Mouse (Mus musculus) hindbrain, embryonic 12.5 days (tissue): Measurements from ENCODE around the gene Hps4. TPM values are rescaled to one million over a fixed set of nuclear protein-coding genes. Genes with fewer than 3 reads are reported as not detected.
"Not testable (repeated sequence)": the region's sequence is repeated elsewhere in the genome, so short reads cannot be mapped to it uniquely, and the experiment has no call there.

Source experiments
- ATAC-seq: fragments of 200-750 bp; cut with Nextera tagmentation; 2 replicates; pipeline ENCODE4 v1.8.0; 2017; ENCODE audit warnings: moderate TSS enrichment; ENCODE audit not compliant: low FRiP score
- H3K27ac ChIP-seq: fragments of 300-500 bp; sonication (generic); 2 replicates; pipeline ENCODE4 v1.5.1; 2016; ENCODE audit warnings: mild to moderate bottlenecking
- H3K27me3 ChIP-seq: fragments of 300-500 bp; sonication (generic); 2 replicates; pipeline ENCODE4 v1.6.1; 2016; ENCODE audit warnings: mild to moderate bottlenecking
- H3K36me3 ChIP-seq: fragments of 300-500 bp; sonication (generic); 2 replicates; pipeline ENCODE4 v1.6.1; 2016; ENCODE audit warnings: mild to moderate bottlenecking
- H3K4me1 ChIP-seq: fragments of 300-500 bp; sonication (generic); 2 replicates; pipeline ENCODE4 v1.6.1; 2016
- H3K4me2 ChIP-seq: fragments of 300-500 bp; sonication (generic); replicated peaks from 2 replicates; pipeline ENCODE4 v1.6.1; 2016; ENCODE audit warnings: mild to moderate bottlenecking
- H3K4me3 ChIP-seq: fragments of 300-500 bp; sonication (generic); 2 replicates; pipeline ENCODE4 v1.5.1; 2016; ENCODE audit warnings: mild to moderate bottlenecking
- H3K9ac ChIP-seq: fragments of 300-500 bp; sonication (generic); 2 replicates; pipeline ENCODE4 v1.6.1; 2016; ENCODE audit warnings: mild to moderate bottlenecking, moderate library complexity
- H3K9me3 ChIP-seq: fragments of 300-500 bp; sonication (generic); replicated peaks from 2 replicates; pipeline ENCODE4 v1.6.1; 2016; ENCODE audit warnings: mild to moderate bottlenecking
- WGBS: fragments of 180-500 bp; shearing (Covaris S2); methylation state at CpG from one replicate; pipeline ENCODE4 v1.1.7; 2016; 5-methylcytosine and 5-hydroxymethylcytosine counted together
- polyA plus RNA-seq: library from polyadenylated mRNA; unstranded; fragments of >200 nt; fragmentation: Nextera tagmentation; extraction: Ambion mirVana; gene quantifications from 2 replicates; pipeline ENCODE4 v1.2.1, GENCODE M21; 2016

Hps4 gene
- polyA plus RNA-seq, 1 experiment from 2014 or later: 35.4 TPM

- Histone ChIP-seq H3K4me2 (no peak overlapping the region), H3K4me1 (peaks cover 6% of the 10 kb centered on the region; the same call in 1 of the 2 replicates), H3K27me3 (no peaks in the 10 kb centered on the region), H3K36me3 (0 out of 2 replicates have a peak, but pooled peaks cover 2% of the 10 kb centered on the region), H3K9me3 (no peaks in the 10 kb centered on the region), H3K9ac (no peak overlapping the region), H3K27ac (no peak overlapping the region), H3K4me3 (no peak overlapping the region)
- ATAC-seq: no peak
- WGBS: 83% methylated on average over 4 of the region's 4 CpGs
These were observed 41.2 kb upstream of the Hps4 start for GRCm38 (mm10) chr5:112301694-112302093.

GRCm38 (mm10) chr5:112302310-112302709 is 40.6 kb upstream of the Hps4 start:
- Histone ChIP-seq H3K4me3 (no peak overlapping the region), H3K27ac (no peak overlapping the region), H3K4me2 (no peak overlapping the region), H3K9ac (no peak overlapping the region), H3K36me3 (peaks cover 5% of the 10 kb centered on the region; the same call in 1 of the 2 replicates), H3K27me3 (no peaks in the 10 kb centered on the region), H3K9me3 (no peaks in the 10 kb centered on the region), H3K4me1 (no peaks in the 10 kb centered on the region)
- ATAC-seq: no peak
- 89% methylated on average over 5 of the region's 5 CpGs for WGBS

GRCm38 (mm10) chr5:112305842-112306241 is 37.0 kb upstream of the Hps4 start:
- H3K4me3 ChIP-seq: no peak overlapping the region
- no peak overlapping the region for H3K4me2 ChIP-seq
- H3K27me3 ChIP-seq: no peaks in the 10 kb centered on the region
- H3K27ac ChIP-seq: no peak overlapping the region
- H3K9me3 ChIP-seq: no peaks in the 10 kb centered on the region
- H3K36me3 ChIP-seq: peaks cover 39% of the 10 kb centered on the region
- 61% methylated on average over 5 of the region's 5 CpGs for WGBS
- H3K9ac ChIP-seq: no peak overlapping the region
- no peak for ATAC-seq
- no peaks in the 10 kb centered on the region for H3K4me1 ChIP-seq

GRCm38 (mm10) chr5:112313222-112313885 is 29.5 kb upstream of the Hps4 start:
- no peak for ATAC-seq
- H3K4me2 ChIP-seq: no peak overlapping the region
- no peak overlapping the region; the same call in 1 of the 2 replicates for H3K9ac ChIP-seq
- no peaks in the 10 kb centered on the region for H3K27me3 ChIP-seq
- no peaks in the 10 kb centered on the region for H3K9me3 ChIP-seq
- WGBS: 58% methylated on average over 11 of the region's 11 CpGs
- H3K4me3 ChIP-seq: no peak overlapping the region
- no peak overlapping the region for H3K27ac ChIP-seq
- no peaks in the 10 kb centered on the region; the same call in 1 of the 2 replicates for H3K4me1 ChIP-seq
- peaks cover 44% of the 10 kb centered on the region for H3K36me3 ChIP-seq

- no peak for ATAC-seq
- Histone ChIP-seq H3K36me3 (peaks cover 19% of the 10 kb centered on the region), H3K4me2 (no peak overlapping the region), H3K27ac (no peak overlapping the region), H3K4me1 (no peaks in the 10 kb centered on the region; the same call in 1 of the 2 replicates), H3K4me3 (no peak overlapping the region), H3K9ac (no peak overlapping the region), H3K9me3 (no peaks in the 10 kb centered on the region), H3K27me3 (no peaks in the 10 kb centered on the region)
- WGBS: 77% methylated on average over 5 of the region's 5 CpGs
These were observed 26.4 kb upstream of the Hps4 start for GRCm38 (mm10) chr5:112316468-112316867.

DNA sequence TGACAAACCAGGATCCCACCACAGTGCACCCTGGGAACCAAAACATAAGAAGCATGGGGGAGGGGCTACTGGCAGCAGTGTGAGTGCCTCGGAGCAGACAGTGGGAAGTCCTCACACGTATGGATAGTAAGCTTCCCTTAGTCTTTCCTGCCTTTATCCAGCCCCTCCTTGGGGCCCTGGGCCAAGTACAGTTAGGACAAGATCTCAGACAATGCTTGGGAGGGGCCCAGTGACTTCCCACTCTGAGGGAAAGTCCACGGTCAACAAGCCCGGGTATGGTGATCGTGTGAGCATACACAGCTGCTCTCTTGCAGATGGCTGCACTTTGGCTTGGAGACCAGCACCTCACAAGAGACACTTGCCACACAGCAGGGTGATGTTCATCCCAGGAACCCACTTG is 25.6 kb upstream of the Hps4 start:
- Histone ChIP-seq H3K4me2 (no peak overlapping the region), H3K9me3 (no peaks in the 10 kb centered on the region), H3K4me3 (no peak overlapping the region), H3K27me3 (no peaks in the 10 kb centered on the region), H3K36me3 (peaks cover 13% of the 10 kb centered on the region), H3K27ac (no peak overlapping the region), H3K4me1 (no peaks in the 10 kb centered on the region; the same call in 1 of the 2 replicates), H3K9ac (no peak overlapping the region)
- no peak for ATAC-seq
- 61% methylated on average over 5 of the region's 5 CpGs for WGBS

DNA sequence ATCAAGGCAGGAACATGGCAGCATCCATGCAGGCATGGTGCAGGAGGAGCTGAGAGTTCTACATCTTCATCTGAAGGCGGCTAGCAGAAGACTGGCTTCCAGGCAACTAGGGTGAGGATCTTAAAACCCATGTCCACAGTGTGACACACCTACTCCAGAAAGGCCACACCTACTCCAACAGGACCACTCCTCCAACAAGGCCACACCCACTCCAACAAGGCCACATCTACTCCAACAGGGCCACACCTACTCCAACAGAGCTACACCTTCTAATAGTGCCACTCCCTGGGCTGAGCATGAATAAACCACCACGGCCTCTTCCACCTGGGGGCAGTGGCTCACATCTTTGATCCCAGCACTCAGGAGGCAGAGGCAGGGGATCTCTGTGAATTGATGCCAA is 23.5 kb upstream of the Hps4 start:
- not testable (repeated sequence) for H3K9ac ChIP-seq, H3K36me3 ChIP-seq, H3K4me3 ChIP-seq, H3K27ac ChIP-seq, H3K9me3 ChIP-seq, H3K4me2 ChIP-seq, H3K27me3 ChIP-seq, H3K4me1 ChIP-seq, ATAC-seq
- WGBS: 65% methylated on average over 2 of the region's 2 CpGs

DNA sequence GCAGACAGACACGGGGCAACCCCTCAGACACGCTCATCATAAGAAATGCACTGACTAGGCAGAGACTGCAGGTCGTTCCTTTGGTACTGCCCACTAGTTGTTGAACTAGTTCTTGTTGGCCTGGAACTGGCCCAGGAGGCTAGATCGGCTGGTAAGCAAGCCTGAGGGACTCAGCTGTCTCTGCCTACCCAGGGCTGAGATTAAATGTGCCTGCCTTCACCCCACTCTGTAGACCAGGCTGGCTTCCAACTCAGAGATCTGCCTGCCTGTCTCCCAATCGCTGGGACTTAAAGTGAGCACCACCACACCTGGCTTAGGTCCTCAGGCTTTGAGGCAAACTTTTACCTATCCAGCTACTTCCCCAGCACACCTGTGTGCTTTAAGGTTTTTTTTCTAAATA is 22.5 kb upstream of the Hps4 start:
- Histone ChIP-seq H3K4me1 (0 out of 2 replicates have a peak, but pooled peaks cover 2% of the 10 kb centered on the region), H3K36me3 (peaks cover under 1% of the 10 kb centered on the region; the same call in 1 of the 2 replicates), H3K4me3 (no peak overlapping the region), H3K9me3 (no peaks in the 10 kb centered on the region), H3K27ac (no peak overlapping the region), H3K9ac (no peak overlapping the region), H3K27me3 (no peaks in the 10 kb centered on the region), H3K4me2 (no peak overlapping the region)
- 66% methylated on average over 5 of the region's 5 CpGs for WGBS
- ATAC-seq: no peak

GRCm38 (mm10) chr5:112320936-112321335 is 21.9 kb upstream of the Hps4 start:
- H3K4me2 ChIP-seq: no peak overlapping the region
- H3K9me3 ChIP-seq: no peaks in the 10 kb centered on the region
- H3K27me3 ChIP-seq: no peaks in the 10 kb centered on the region
- no peak overlapping the region for H3K9ac ChIP-seq
- H3K4me3 ChIP-seq: no peak overlapping the region
- no peaks in the 10 kb centered on the region for H3K36me3 ChIP-seq
- no peak for ATAC-seq
- WGBS: 74% methylated on average over 6 of the region's 6 CpGs
- no peak overlapping the region for H3K27ac ChIP-seq
- H3K4me1 ChIP-seq: 0 out of 2 replicates have a peak, but pooled peaks cover 5% of the 10 kb centered on the region

- Histone ChIP-seq H3K27me3 (no peaks in the 10 kb centered on the region), H3K4me1 (0 out of 2 replicates have a peak, but pooled peaks cover 5% of the 10 kb centered on the region), H3K9ac (no peak overlapping the region), H3K4me2 (no peak overlapping the region), H3K9me3 (no peaks in the 10 kb centered on the region), H3K36me3 (no peaks in the 10 kb centered on the region), H3K27ac (no peak overlapping the region), H3K4me3 (no peak overlapping the region)
- WGBS: 82% methylated on average over 4 of the region's 4 CpGs
- no peak for ATAC-seq
These were observed 21.5 kb upstream of the Hps4 start for GRCm38 (mm10) chr5:112321376-112321775.

- H3K9me3 ChIP-seq: no peaks in the 10 kb centered on the region
- no peak overlapping the region for H3K4me2 ChIP-seq
- WGBS: 87% methylated on average over 6 of the region's 6 CpGs
- H3K27ac ChIP-seq: no peak overlapping the region
- ATAC-seq: no peak
- no peaks in the 10 kb centered on the region for H3K27me3 ChIP-seq
- H3K4me3 ChIP-seq: no peak overlapping the region
- peaks cover 18% of the 10 kb centered on the region for H3K4me1 ChIP-seq
- no peak overlapping the region for H3K9ac ChIP-seq
- peaks cover 5% of the 10 kb centered on the region; the same call in 1 of the 2 replicates for H3K36me3 ChIP-seq
These were observed 19.6 kb upstream of the Hps4 start for GRCm38 (mm10) chr5:112323246-112323645.

- Histone ChIP-seq H3K4me2 (peak overlapping the region; percentile 25), H3K4me1 (peaks cover 18% of the 10 kb centered on the region), H3K27me3 (no peaks in the 10 kb centered on the region), H3K36me3 (peaks cover 18% of the 10 kb centered on the region), H3K27ac (no peak overlapping the region), H3K9me3 (no peaks in the 10 kb centered on the region), H3K4me3 (no peak overlapping the region), H3K9ac (no peak overlapping the region; the same call in 1 of the 2 replicates)
- 34% methylated on average over 24 of the region's 24 CpGs for WGBS
- no peak for ATAC-seq
These were observed 18.0 kb upstream of the Hps4 start for GRCm38 (mm10) chr5:112324637-112325545.
